Mouse (Mus musculus) testis, adult 2 months (tissue): ENCODE data around the gene Ybx2.

Experiments
- CTCF ChIP-seq: fragments of 200-500 bp; IDR thresholded peaks from 2 replicates; pipeline ENCODE4 v1.5.1; 2012; ENCODE audit warnings: low read depth, mild to moderate bottlenecking, inconsistent platforms, low read length, moderate library complexity; ENCODE audit not compliant: control insufficient read depth, insufficient read depth, insufficient replicate concordance
- POLR2A ChIP-seq: fragments of 200-500 bp; IDR thresholded peaks from 2 replicates; pipeline ENCODE4 v1.6.1; 2012; ENCODE audit warnings: low read depth, mild to moderate bottlenecking, inconsistent platforms, low read length, moderate library complexity; ENCODE audit not compliant: control insufficient read depth

GRCm38 (mm10) chr11:69984431-69984830 lies 48.8 kb downstream of the Ybx2 start:
- no peak for TF ChIP-seq CTCF
- no peak for TF ChIP-seq POLR2A
